In the genomic region with DNA sequence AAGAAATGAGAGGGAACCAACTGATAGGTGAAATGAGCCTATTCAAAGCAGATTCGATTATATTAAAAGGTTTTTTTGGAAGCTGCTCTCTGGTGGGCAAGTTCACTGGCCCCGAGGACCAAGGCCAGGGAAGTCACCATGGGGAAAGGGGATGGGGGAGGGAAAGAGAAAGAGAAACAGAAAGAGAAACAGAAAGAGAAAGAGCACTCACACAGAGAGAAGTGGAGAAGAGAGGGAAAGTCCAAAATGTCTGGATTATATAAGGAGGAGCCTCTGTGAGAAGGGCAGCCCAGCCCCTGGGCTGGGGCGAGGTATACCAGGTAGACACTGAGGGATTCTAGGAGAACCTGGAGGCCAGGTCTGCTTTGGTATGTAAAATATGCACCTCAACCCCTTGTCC, we compare ENCODE assay signal across 44 mouse cellular contexts. TPM values are rescaled to one million over a fixed set of nuclear protein-coding genes. Genes with fewer than 3 reads are reported as not detected.
"Had no signal": no experiment of that assay in that cellular context is flagged by ENCODE, and none has a peak within 500 bp of the region (broad histone marks: within the 10 kb centered on the region; RNA-seq: fewer than 3 reads in every experiment).

No protein-coding gene starts in this region.

- H3K36me3 ChIP-seq: limb, embryonic 10.5 days; limb, embryonic 12.5 days; limb, embryonic 13.5 days; limb, embryonic 15.5 days; liver, embryonic 12.5 days; liver, embryonic 13.5 days; liver, embryonic 15.5 days; lung, embryonic 15.5 days; midbrain, embryonic 10.5 days; midbrain, embryonic 12.5 days; midbrain, embryonic 13.5 days; midbrain, embryonic 15.5 days; neural tube, embryonic 12.5 days had no signal

- H3K4me3 ChIP-seq: limb, embryonic 10.5 days; limb, embryonic 12.5 days; limb, embryonic 13.5 days; limb, embryonic 15.5 days; liver, embryonic 12.5 days; liver, embryonic 13.5 days; liver, embryonic 15.5 days; lung, embryonic 15.5 days; megakaryocyte, embryonic 14.5 days; midbrain, embryonic 10.5 days; midbrain, embryonic 12.5 days; midbrain, embryonic 13.5 days; midbrain, embryonic 15.5 days; myocyte; neural tube, embryonic 12.5 days had no signal

- H3K27me3 ChIP-seq: limb, embryonic 12.5 days; limb, embryonic 13.5 days; limb, embryonic 15.5 days; liver, embryonic 12.5 days; liver, embryonic 13.5 days; liver, embryonic 15.5 days; lung, embryonic 15.5 days; megakaryocyte, embryonic 14.5 days; midbrain, embryonic 12.5 days; midbrain, embryonic 13.5 days; midbrain, embryonic 15.5 days; neural tube, embryonic 12.5 days had no signal

- ATAC-seq: liver, embryonic 12.5 days; liver, postnatal 0 days; midbrain, embryonic 13.5 days; midbrain, embryonic 15.5 days; midbrain, embryonic 16.5 days had no signal

- DNase-seq: left cerebral cortex, postnatal 4 days; liver; liver, embryonic 13.5 days; liver, postnatal 0 days; lung, adult 18-20 months; lung, adult 2 months; lung, embryonic 14.5 days; lung, postnatal 10 days; lung, postnatal 14 days; lung, postnatal 36 days; lung, postnatal 4 days had no signal

- H3K27ac ChIP-seq: limb, embryonic 10.5 days; limb, embryonic 12.5 days; limb, embryonic 13.5 days; limb, embryonic 15.5 days; liver, embryonic 12.5 days; liver, embryonic 13.5 days; liver, embryonic 14.5 days; liver, embryonic 15.5 days; lung, embryonic 15.5 days; macrophage; midbrain, embryonic 10.5 days; midbrain, embryonic 12.5 days; midbrain, embryonic 13.5 days; midbrain, embryonic 15.5 days; neural tube, embryonic 12.5 days had no signal

- H3K9me3 ChIP-seq: limb, embryonic 10.5 days; limb, embryonic 12.5 days; limb, embryonic 13.5 days; limb, embryonic 15.5 days; liver, embryonic 12.5 days; liver, embryonic 13.5 days; liver, embryonic 15.5 days; lung, embryonic 15.5 days; megakaryocyte, embryonic 14.5 days; midbrain, embryonic 10.5 days; midbrain, embryonic 12.5 days; midbrain, embryonic 13.5 days; midbrain, embryonic 15.5 days; neural tube, embryonic 12.5 days had no signal

- H3K4me1 ChIP-seq: limb, embryonic 10.5 days; limb, embryonic 12.5 days; liver, embryonic 12.5 days; liver, embryonic 13.5 days; liver, embryonic 15.5 days; megakaryocyte, embryonic 14.5 days; midbrain, embryonic 10.5 days; midbrain, embryonic 12.5 days; midbrain, embryonic 15.5 days; neural tube, embryonic 12.5 days had no signal

- H3K9ac ChIP-seq: limb, embryonic 12.5 days; limb, embryonic 13.5 days; limb, embryonic 15.5 days; liver, embryonic 12.5 days; liver, embryonic 13.5 days; liver, embryonic 14.5 days; liver, embryonic 15.5 days; liver, postnatal 0 days; lung, embryonic 14.5 days; lung, embryonic 15.5 days; midbrain, embryonic 12.5 days; midbrain, embryonic 13.5 days; midbrain, embryonic 15.5 days; neural tube, embryonic 12.5 days had no signal

- H3K4me2 ChIP-seq: limb, embryonic 12.5 days; limb, embryonic 13.5 days; limb, embryonic 15.5 days; liver, embryonic 11.5 days; liver, embryonic 12.5 days; liver, embryonic 13.5 days; liver, embryonic 15.5 days; lung, embryonic 14.5 days; lung, embryonic 15.5 days; midbrain, embryonic 11.5 days; midbrain, embryonic 12.5 days; midbrain, embryonic 13.5 days; midbrain, embryonic 15.5 days; neural tube, embryonic 12.5 days had no signal

RNA-seq across cellular contexts. Expression of gene Kcna2, which starts 33.5 kb away (rescaled TPM):
- total RNA-seq: megakaryocyte progenitor cell, adult 5-6 weeks; megakaryocyte-erythroid progenitor cell, adult 5-6 weeks; monocyte, adult 5-6 weeks had no signal
- polyA plus RNA-seq: limb, embryonic 11.5 days; myocyte had no signal

RNA-seq across cellular contexts. Expression of gene Kcna10, which starts 48.4 kb away (rescaled TPM):
- total RNA-seq: left cerebral cortex, postnatal 10 days; left cerebral cortex, postnatal 14 days; left cerebral cortex, postnatal 25 days; liver, adult 2 months; megakaryocyte progenitor cell, adult 5-6 weeks; megakaryocyte, adult 5-6 weeks; megakaryocyte-erythroid progenitor cell, adult 5-6 weeks; midbrain, postnatal 0 days; monocyte, adult 5-6 weeks had no signal
- polyA plus RNA-seq: limb, embryonic 10.5 days; limb, embryonic 11.5 days; limb, embryonic 12.5 days; limb, embryonic 13.5 days; limb, embryonic 14.5 days; liver, adult 2 months; liver, embryonic 11.5 days; liver, embryonic 12.5 days; liver, embryonic 13.5 days; liver, embryonic 14.5 days; liver, embryonic 15.5 days; liver, embryonic 16.5 days; liver, postnatal 0 days; lung, adult 2 months; lung, embryonic 14.5 days; lung, embryonic 15.5 days; lung, embryonic 16.5 days; macrophage; midbrain, embryonic 10.5 days; midbrain, embryonic 11.5 days; midbrain, embryonic 12.5 days; midbrain, embryonic 13.5 days; midbrain, embryonic 15.5 days; midbrain, embryonic 16.5 days; midbrain, postnatal 0 days; myocyte; neural tube, embryonic 11.5 days; neural tube, embryonic 12.5 days had no signal
